In genomic region chr1:162160718-162161117, GRCm38 (mm10) we compare ENCODE assay signal across 24 mouse cellular contexts.
DNase-seq lines count a peak whose midpoint lies in the region; ATAC-seq and TF ChIP-seq lines count a peak whose summit lies in the region.
"Had no signal": no experiment of that assay in that cellular context is flagged by ENCODE, and none has a peak within 500 bp of the region (broad histone marks: within the 10 kb centered on the region; RNA-seq: fewer than 3 reads in every experiment).

No protein-coding gene starts in this region.

- peak; percentile 6 for DNase-seq in kidney, adult 9 months
- no peak for DNase-seq in kidney, postnatal 36 days
- peak; percentile 77 for DNase-seq in lung, embryonic 14.5 days
- DNase-seq in lung, postnatal 0 days (ENCODE audit: low spot score) = no peak
- peak; percentile 57 for DNase-seq in embryonic facial prominence, embryonic 11.5 days (ENCODE audit: low spot score)
- DNase-seq in adrenal gland, postnatal 36 days = no peak
- DNase-seq: adrenal gland, postnatal 10 days; cerebellum, adult 11 months; cerebellum, adult 9-11 months; gastrocnemius, postnatal 14 days; heart, postnatal 36 days; liver, postnatal 0 days; lung, postnatal 4 days; midbrain, embryonic 14.5 days; thymus, adult 2 months; thymus, postnatal 36 days had no signal

- TF ChIP-seq CTCF in lung, embryonic 14.5 days (IDR thresholded peaks at IDR 0.05; ENCODE audit: low read depth) = no peak
- no peak for TF ChIP-seq CTCF in lung, postnatal 0 days (IDR thresholded peaks at IDR 0.05)

- peak; percentile 59; the same call in 1 of the 2 replicates for ATAC-seq in lung, embryonic 14.5 days (ENCODE audit: insufficient read depth)
- ATAC-seq in lung, postnatal 0 days = no peak
- ATAC-seq in embryonic facial prominence, embryonic 11.5 days (replicated peaks; ENCODE audit: insufficient number of reproducible peaks, low FRiP score, low TSS enrichment, low read depth) = no peak
- ATAC-seq in limb, embryonic 13.5 days (ENCODE audit: low FRiP score, low read depth) = no peak
- ATAC-seq: forebrain, embryonic 14.5 days; intestine, embryonic 16.5 days; liver, embryonic 12.5 days; liver, postnatal 0 days; Patski had no signal

- H3K4me2 ChIP-seq in lung, embryonic 14.5 days = no peak overlapping the region
- no peak overlapping the region for H3K4me2 ChIP-seq in lung, postnatal 0 days (replicated peaks; ENCODE audit: low read depth, low read length)
- no peak overlapping the region for H3K4me2 ChIP-seq in embryonic facial prominence, embryonic 11.5 days (ENCODE audit: low read depth, low read length)
- no peak overlapping the region for H3K4me2 ChIP-seq in limb, embryonic 13.5 days (replicated peaks)
- H3K4me2 ChIP-seq: heart, embryonic 11.5 days; hindbrain, embryonic 12.5 days; liver, embryonic 12.5 days had no signal

- no peak overlapping the region for H3K4me3 ChIP-seq in lung, embryonic 14.5 days (ENCODE audit: low read depth, low read length)
- H3K4me3 ChIP-seq in lung, postnatal 0 days (ENCODE audit: low read depth, low read length) = no peak overlapping the region
- no peak overlapping the region for H3K4me3 ChIP-seq in embryonic facial prominence, embryonic 11.5 days (ENCODE audit: low read depth, low read length)
- H3K4me3 ChIP-seq in limb, embryonic 13.5 days = no peak overlapping the region
- H3K4me3 ChIP-seq: hindbrain, embryonic 12.5 days; liver, embryonic 12.5 days; megakaryocyte, embryonic 14.5 days had no signal

- H3K27ac ChIP-seq in lung, embryonic 14.5 days (ENCODE audit: low read depth) = 0 out of 2 replicates have a peak overlapping the region, but pooled peaks have one; percentile 1
- H3K27ac ChIP-seq in lung, postnatal 0 days (ENCODE audit: low read length) = no peak overlapping the region
- peak overlapping the region; percentile 20; the same call in 1 of the 2 replicates for H3K27ac ChIP-seq in embryonic facial prominence, embryonic 11.5 days (replicated peaks; ENCODE audit: low read depth, low read length)
- peak overlapping the region; percentile 39; the same call in 1 of the 2 replicates for H3K27ac ChIP-seq in limb, embryonic 13.5 days
- H3K27ac ChIP-seq: hindbrain, embryonic 12.5 days; liver, embryonic 12.5 days had no signal

- no peaks in the 10 kb centered on the region for H3K36me3 ChIP-seq in lung, embryonic 14.5 days (ENCODE audit: insufficient read depth)
- no peaks in the 10 kb centered on the region for H3K36me3 ChIP-seq in lung, postnatal 0 days (ENCODE audit: insufficient read depth, low read length)
- no peaks in the 10 kb centered on the region for H3K36me3 ChIP-seq in embryonic facial prominence, embryonic 11.5 days (replicated peaks; ENCODE audit: control insufficient read depth, insufficient read depth, low read depth, low read length)
- no peaks in the 10 kb centered on the region for H3K36me3 ChIP-seq in limb, embryonic 13.5 days
- H3K36me3 ChIP-seq: hindbrain, embryonic 12.5 days; liver, embryonic 12.5 days had no signal

- H3K9ac ChIP-seq in lung, embryonic 14.5 days = no peak overlapping the region
- H3K9ac ChIP-seq in lung, postnatal 0 days (replicated peaks; ENCODE audit: low read depth) = no peak overlapping the region
- H3K9ac ChIP-seq in embryonic facial prominence, embryonic 11.5 days (replicated peaks; ENCODE audit: low read length) = no peak overlapping the region
- no peak overlapping the region for H3K9ac ChIP-seq in limb, embryonic 13.5 days
- H3K9ac ChIP-seq: hindbrain, embryonic 12.5 days; liver, embryonic 12.5 days; liver, postnatal 0 days had no signal

- 38% methylated on average over 1 of the region's 1 CpGs for WGBS in lung, embryonic 14.5 days
- WGBS in lung, postnatal 0 days = 43% methylated on average over 1 of the region's 1 CpGs
- 33% methylated on average over 1 of the region's 1 CpGs for WGBS in embryonic facial prominence, embryonic 11.5 days
- WGBS in limb, embryonic 13.5 days = 37% methylated on average over 1 of the region's 1 CpGs

- no peaks in the 10 kb centered on the region for H3K27me3 ChIP-seq in lung, embryonic 14.5 days (ENCODE audit: insufficient read depth, low read length)
- H3K27me3 ChIP-seq in lung, postnatal 0 days (replicated peaks; ENCODE audit: insufficient read depth, low read length) = no peaks in the 10 kb centered on the region
- no peaks in the 10 kb centered on the region for H3K27me3 ChIP-seq in embryonic facial prominence, embryonic 11.5 days (ENCODE audit: control insufficient read depth, insufficient read depth, low read length)
- H3K27me3 ChIP-seq in limb, embryonic 13.5 days = no peaks in the 10 kb centered on the region
- H3K27me3 ChIP-seq: hindbrain, embryonic 12.5 days; liver, embryonic 12.5 days; Patski had no signal

- H3K9me3 ChIP-seq in lung, embryonic 14.5 days (ENCODE audit: low read depth, low read length) = no peaks in the 10 kb centered on the region
- no peaks in the 10 kb centered on the region for H3K9me3 ChIP-seq in lung, postnatal 0 days (ENCODE audit: low read length)
- H3K9me3 ChIP-seq in embryonic facial prominence, embryonic 11.5 days (replicated peaks; ENCODE audit: control insufficient read depth, low read length) = no peaks in the 10 kb centered on the region
- H3K9me3 ChIP-seq in limb, embryonic 13.5 days = no peaks in the 10 kb centered on the region
- H3K9me3 ChIP-seq: hindbrain, embryonic 12.5 days; liver, embryonic 12.5 days; megakaryocyte, embryonic 14.5 days had no signal

- no peak for TF ChIP-seq EP300 in lung, postnatal 0 days (IDR thresholded peaks at IDR 0.05)

- peaks cover 18% of the 10 kb centered on the region; the same call in 1 of the 2 replicates for H3K4me1 ChIP-seq in lung, embryonic 14.5 days (ENCODE audit: insufficient read depth)
- no peaks in the 10 kb centered on the region for H3K4me1 ChIP-seq in lung, postnatal 0 days (ENCODE audit: insufficient read depth, low read depth, low read length)
- H3K4me1 ChIP-seq in embryonic facial prominence, embryonic 11.5 days (ENCODE audit: control insufficient read depth, insufficient read depth, low read length) = no peaks in the 10 kb centered on the region
- H3K4me1 ChIP-seq in limb, embryonic 13.5 days = peaks cover 78% of the 10 kb centered on the region
- H3K4me1 ChIP-seq: hindbrain, embryonic 12.5 days had no signal

Comparison
In these comparisons a context has a peak if more than half of its experiments do, and no peak if none do; other contexts are left out.
1. DNase-seq: peak in kidney, adult 9 months (single experiment), lung, embryonic 14.5 days (single experiment) and embryonic facial prominence, embryonic 11.5 days (single experiment); none in kidney, postnatal 36 days (0 of 2), lung, postnatal 0 days (single experiment) and adrenal gland, postnatal 36 days (0 of 2).